Mouse (Mus musculus) myocyte (in vitro differentiated cells): ENCODE measurements around the gene Dynlt1c.
"Not testable (repeated sequence)": the region's sequence is repeated elsewhere in the genome, so short reads cannot be mapped to it uniquely, and the experiment has no call there.

Source experiments
- CEBPB ChIP-seq: IDR thresholded peaks from 2 replicates; pipeline ENCODE4 v1.6.1; 2011; ENCODE audit warnings: mild to moderate bottlenecking, moderate library complexity; ENCODE audit not compliant: poor library complexity, insufficient read depth, severe bottlenecking
- E2F4 ChIP-seq: IDR thresholded peaks from one replicate; pipeline ENCODE4 v1.6.1; 2011; ENCODE audit warnings: mild to moderate bottlenecking, control low read depth, moderate library complexity; ENCODE audit not compliant: insufficient read depth
- MAX ChIP-seq: IDR thresholded peaks from one replicate; pipeline ENCODE4 v1.6.1; 2011; ENCODE audit warnings: low read depth, mild to moderate bottlenecking, control low read depth
- MYOD1 ChIP-seq, 3 experiments: IDR thresholded peaks; one replicate each; pipeline ENCODE4 v1.6.1; 2011; ENCODE audit warnings: control low read depth in 2 of 3, low read depth in 2 of 3, mild to moderate bottlenecking in 2 of 3, moderate library complexity in 1 of 3; ENCODE audit not compliant: insufficient read length in 2 of 3, control insufficient read depth in 1 of 3
- MYOG ChIP-seq, 3 experiments: IDR thresholded peaks; one replicate each; pipeline ENCODE4 v1.6.1; 2011; ENCODE audit warnings: control low read depth in 2 of 3, low read depth in 2 of 3, mild to moderate bottlenecking in 2 of 3; ENCODE audit not compliant: insufficient read length in 2 of 3, control insufficient read depth in 1 of 3, insufficient read depth in 1 of 3
- POLR2A ChIP-seq: IDR thresholded peaks from one replicate; pipeline ENCODE4 v1.6.1; 2011; ENCODE audit warnings: low read depth, mild to moderate bottlenecking, control low read depth, moderate library complexity; ENCODE audit not compliant: insufficient read length
- POLR2AphosphoS2 ChIP-seq: IDR thresholded peaks from one replicate; pipeline ENCODE4 v1.6.1; 2011; ENCODE audit warnings: low read depth, control low read depth; ENCODE audit not compliant: insufficient read length
- REST ChIP-seq: IDR thresholded peaks from one replicate; pipeline ENCODE4 v1.6.1; 2011; ENCODE audit warnings: mild to moderate bottlenecking, control low read depth, moderate library complexity; ENCODE audit not compliant: insufficient read depth, insufficient read length
- TCF12 ChIP-seq: IDR thresholded peaks from one replicate; pipeline ENCODE4 v1.6.1; 2011; ENCODE audit warnings: mild to moderate bottlenecking, control low read depth; ENCODE audit not compliant: poor library complexity, insufficient read depth, severe bottlenecking
- USF1 ChIP-seq: IDR thresholded peaks from one replicate; pipeline ENCODE4 v1.6.1; 2011; ENCODE audit warnings: low read depth, mild to moderate bottlenecking, control low read depth, moderate library complexity

GRCm38 (mm10) chr17:6559447-6560133 lies 41.9 kb upstream of the Dynlt1c start:
- not testable (repeated sequence) for TF ChIP-seq POLR2AphosphoS2; MAX; MYOD1 (IDR thresholded peaks at IDR 0.05; ENCODE audit: control insufficient read depth in 1 of 3, insufficient read length in 2 of 3, low read depth in 2 of 3); POLR2A; E2F4; CEBPB; MYOG (IDR thresholded peaks at IDR 0.05; ENCODE audit: control insufficient read depth in 1 of 3, insufficient read depth in 1 of 3, insufficient read length in 2 of 3, low read depth in 2 of 3); USF1; REST; TCF12
